Comparison of ENCODE assay signal across 7 mouse cellular contexts in the genomic region with DNA sequence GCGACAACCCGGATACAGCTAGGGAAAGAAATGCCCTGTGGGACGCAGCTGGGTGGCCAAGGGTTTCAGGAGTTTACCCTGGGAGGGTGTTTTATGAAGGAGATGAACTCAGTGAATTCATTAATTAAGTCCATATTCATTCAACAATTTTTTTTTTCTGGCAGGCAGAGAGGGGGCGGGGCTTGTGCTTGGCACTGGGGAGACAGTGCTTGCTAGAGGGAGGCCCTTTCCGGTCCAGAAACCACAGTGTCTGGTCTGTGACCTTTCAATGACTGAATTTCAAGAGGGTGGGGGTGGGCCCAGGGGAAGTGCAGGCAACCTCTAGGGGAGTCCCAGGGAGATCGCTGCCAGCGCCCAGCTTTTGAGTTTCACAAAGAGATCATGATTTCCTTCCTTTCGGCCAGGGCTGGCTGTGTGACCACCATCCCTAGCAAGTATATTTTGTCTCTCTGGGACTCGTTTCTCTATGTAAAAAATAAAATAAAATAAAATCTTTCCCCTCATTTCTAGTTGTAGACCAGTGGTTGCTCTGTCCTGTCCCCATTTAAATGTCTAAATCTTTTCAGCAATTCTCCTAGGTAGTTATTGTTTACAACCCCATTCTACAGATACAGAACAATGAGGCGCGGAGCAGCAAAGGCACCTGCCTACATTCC. TPM values are rescaled to one million over a fixed set of nuclear protein-coding genes. Genes with fewer than 3 reads are reported as not detected.
DNase-seq lines count a peak whose midpoint lies in the region; ATAC-seq and TF ChIP-seq lines count a peak whose summit lies in the region.

No protein-coding gene starts in this region.

- H3K36me3 ChIP-seq in heart, postnatal 0 days (replicated peaks; ENCODE audit: control insufficient read depth, insufficient read depth, low read length), result no peaks in the 10 kb centered on the region
- no peaks in the 10 kb centered on the region for H3K36me3 ChIP-seq in neural tube, embryonic 15.5 days

- peaks cover 36% of the 10 kb centered on the region for H3K27me3 ChIP-seq in heart, postnatal 0 days (ENCODE audit: control insufficient read depth, insufficient read depth, low read length)
- no peaks in the 10 kb centered on the region for H3K27me3 ChIP-seq in neural tube, embryonic 15.5 days (replicated peaks)

- ATAC-seq in heart, postnatal 0 days (ENCODE audit: insufficient read depth, low read depth), result peak; percentile 76
- ATAC-seq in neural tube, embryonic 15.5 days (ENCODE audit: low FRiP score), result peak; percentile 36; the same call in 1 of the 2 replicates

- no peak overlapping the region for H3K4me3 ChIP-seq in embryonic fibroblast, embryonic 13.5 days (ENCODE audit: insufficient read depth, low read length)
- H3K4me3 ChIP-seq in heart, postnatal 0 days (ENCODE audit: low read depth, low read length), result 0 out of 2 replicates have a peak overlapping the region, but pooled peaks have one; percentile 6
- peak overlapping the region; percentile 25 for H3K4me3 ChIP-seq in lung, adult 2 months (replicated peaks; ENCODE audit: extremely low read depth, low read depth, low read length)
- H3K4me3 ChIP-seq in neural tube, embryonic 15.5 days (replicated peaks), result no peak overlapping the region

- TF ChIP-seq CTCF in embryonic fibroblast, embryonic 13.5 days (IDR thresholded peaks at IDR 0.05; ENCODE audit: borderline replicate concordance, insufficient read depth, low read length), result no peak
- no peak for TF ChIP-seq CTCF in heart, postnatal 0 days (IDR thresholded peaks at IDR 0.05; ENCODE audit: low read depth)
- TF ChIP-seq CTCF in lung, adult 2 months (IDR thresholded peaks at IDR 0.05; ENCODE audit: insufficient read depth, low read length), result no peak

- H3K4me2 ChIP-seq in heart, postnatal 0 days (ENCODE audit: low read depth, low read length), result peak overlapping the region; percentile 47
- peak overlapping the region; percentile 40 for H3K4me2 ChIP-seq in neural tube, embryonic 15.5 days

- TF ChIP-seq POLR2A in embryonic fibroblast, embryonic 13.5 days (IDR thresholded peaks at IDR 0.05; ENCODE audit: low read depth, low read length), result no peak
- no peak for TF ChIP-seq POLR2A in lung, adult 2 months (IDR thresholded peaks at IDR 0.05; ENCODE audit: borderline replicate concordance, extremely low read depth, low read depth, low read length)

- WGBS in heart, postnatal 0 days, result 7% methylated on average over 11 of the region's 11 CpGs
- WGBS in lung, adult 2 months, result 4% methylated on average over 11 of the region's 11 CpGs
- 4% methylated on average over 11 of the region's 11 CpGs for whole genome bisulfite sequencing in neural tube, embryonic 15.5 days

- 0 out of 2 replicates have a peak overlapping the region, but pooled peaks have one; percentile 45 for H3K27ac ChIP-seq in embryonic fibroblast, embryonic 13.5 days (ENCODE audit: insufficient read depth, low read length)
- peak overlapping the region; percentile 84 for H3K27ac ChIP-seq in heart, postnatal 0 days (ENCODE audit: low read depth)
- H3K27ac ChIP-seq in neural tube, embryonic 15.5 days (replicated peaks), result peak overlapping the region; percentile 81

- no peak for TF ChIP-seq EP300 in heart, postnatal 0 days (IDR thresholded peaks at IDR 0.05; ENCODE audit: low read depth)

- DNase-seq in ES-CJ7 (ENCODE audit: low read depth, low spot score), result peak; percentile 86
- peak; percentile 86 to 95 for DNase-seq in adrenal gland, adult (ENCODE audit: inconsistent age in 2 of 2, low spot score in 1 of 2)
- peak; percentile 61 for DNase-seq in heart, postnatal 0 days (ENCODE audit: low spot score)
- peak; percentile 96 for DNase-seq in kidney, postnatal 10 days
- peak; percentile 71 for DNase-seq in lung, adult 2 months

- H3K9me3 ChIP-seq in heart, postnatal 0 days (replicated peaks; ENCODE audit: control insufficient read depth, low read length), result no peaks in the 10 kb centered on the region
- H3K9me3 ChIP-seq in neural tube, embryonic 15.5 days (replicated peaks), result no peaks in the 10 kb centered on the region

- 0 out of 2 replicates have a peak overlapping the region, but pooled peaks have one; percentile 35 for H3K9ac ChIP-seq in heart, postnatal 0 days (replicated peaks; ENCODE audit: low read depth, low read length)
- H3K9ac ChIP-seq in neural tube, embryonic 15.5 days (replicated peaks), result no peak overlapping the region

- peaks cover 15% of the 10 kb centered on the region for H3K4me1 ChIP-seq in embryonic fibroblast, embryonic 13.5 days (ENCODE audit: control insufficient read depth, insufficient read depth, low read length)
- H3K4me1 ChIP-seq in heart, postnatal 0 days (ENCODE audit: control insufficient read depth, insufficient read depth), result peaks cover 20% of the 10 kb centered on the region
- H3K4me1 ChIP-seq in lung, adult 2 months (ENCODE audit: control insufficient read depth, insufficient read depth, low read length), result peaks cover 8% of the 10 kb centered on the region
- H3K4me1 ChIP-seq in neural tube, embryonic 15.5 days, result peaks cover 65% of the 10 kb centered on the region

RNA-seq across cellular contexts. Expression of gene Camk2n1, which starts 9.8 kb away (rescaled TPM):
- polyA plus RNA-seq in embryonic fibroblast, embryonic 13.5 days (2011; ENCODE audit: insufficient read length, low read depth, missing spikeins), result 5.6 and 7.2 TPM in 2 replicates
- total RNA-seq in heart, postnatal 0 days (2014; rRNA removed; ENCODE audit: low replicate concordance), result 0.15 and 5.1 TPM in 2 replicates
- polyA plus RNA-seq in heart, postnatal 0 days (2015; fragmentation: Nextera tagmentation; extraction: Ambion mirVana), result 1.6 and 1.8 TPM in 2 replicates
- 21.7 and 26.9 TPM in 2 replicates for polyA plus RNA-seq in lung, adult 2 months (2012; rRNA removed)
- 18.9 and 23.1 TPM in 2 replicates for polyA plus RNA-seq in neural tube, embryonic 15.5 days (2015; fragmentation: Nextera tagmentation; extraction: Ambion mirVana)

RNA-seq across cellular contexts. Expression of gene Mul1, which starts 29.5 kb away (rescaled TPM):
- polyA plus RNA-seq in embryonic fibroblast, embryonic 13.5 days (2011; ENCODE audit: insufficient read length, low read depth, missing spikeins), result 14.4 and 15.8 TPM in 2 replicates
- total RNA-seq in heart, postnatal 0 days (2014; rRNA removed; ENCODE audit: low replicate concordance), result 40.6 and 43.0 TPM in 2 replicates
- polyA plus RNA-seq in heart, postnatal 0 days (2015; fragmentation: Nextera tagmentation; extraction: Ambion mirVana), result 28.9 and 30.0 TPM in 2 replicates
- 15.2 and 16.5 TPM in 2 replicates for polyA plus RNA-seq in lung, adult 2 months (2012; rRNA removed)
- 20.0 and 21.8 TPM in 2 replicates for polyA plus RNA-seq in neural tube, embryonic 15.5 days (2015; fragmentation: Nextera tagmentation; extraction: Ambion mirVana)

Comparison
In these comparisons a context has a peak if more than half of its experiments do, and no peak if none do; other contexts are left out.
1. H3K4me3 ChIP-seq: peak in heart, postnatal 0 days (single experiment) and lung, adult 2 months (single experiment); none in embryonic fibroblast, embryonic 13.5 days (single experiment) and neural tube, embryonic 15.5 days (single experiment).
2. Peak in every context shown above with its lines, with median percentiles within 50 percentile points of each other: DNase-seq and H3K27ac ChIP-seq.